Comparison of ENCODE assay signal across 11 mouse cellular contexts in genomic region chr10:120384797-120385600, GRCm38 (mm10).
DNase-seq lines count a peak whose midpoint lies in the region; ATAC-seq and TF ChIP-seq lines count a peak whose summit lies in the region.
"Had no signal": no experiment of that assay in that cellular context is flagged by ENCODE, and none has a peak within 500 bp of the region (broad histone marks: within the 10 kb centered on the region; RNA-seq: fewer than 3 reads in every experiment).

No protein-coding gene starts in this region.

- no peak overlapping the region for H3K27ac ChIP-seq in midbrain, embryonic 13.5 days
- no peak overlapping the region for H3K27ac ChIP-seq in midbrain, embryonic 14.5 days (replicated peaks; ENCODE audit: low read depth, low read length)
- H3K27ac ChIP-seq in limb, embryonic 10.5 days: peak overlapping the region; percentile 11; the same call in 1 of the 2 replicates
- 0 out of 2 replicates have a peak overlapping the region, but pooled peaks have one; percentile 25 for H3K27ac ChIP-seq in stomach, postnatal 0 days (replicated peaks)

- TF ChIP-seq CTCF in stomach, postnatal 0 days (IDR thresholded peaks at IDR 0.05; ENCODE audit: low read depth): no peak

- 63% methylated on average over 10 of the region's 10 CpGs for WGBS in midbrain, embryonic 13.5 days
- WGBS in midbrain, embryonic 14.5 days: 61% methylated on average over 10 of the region's 10 CpGs
- 74% methylated on average over 10 of the region's 10 CpGs for WGBS in limb, embryonic 10.5 days
- 49% methylated on average over 10 of the region's 10 CpGs for WGBS in stomach, postnatal 0 days

- TF ChIP-seq EP300 in stomach, postnatal 0 days (optimal IDR thresholded peaks at IDR 0.05): no peak

- DNase-seq in midbrain, embryonic 14.5 days: no peak
- DNase-seq in heart, postnatal 14 days: peak; percentile 9 to 17
- no peak for DNase-seq in limb, embryonic 10.5 days (ENCODE audit: low spot score)
- DNase-seq in stomach, postnatal 0 days (ENCODE audit: low spot score): no peak
- DNase-seq in ovary, postnatal 14 days (ENCODE audit: low spot score): no peak
- DNase-seq in layer of hippocampus, adult 11-12 months (ENCODE audit: low spot score): no peak
- DNase-seq in cerebellum, adult 11 months: no peak
- DNase-seq: gastrocnemius, postnatal 36 days had no signal

- H3K4me1 ChIP-seq in midbrain, embryonic 13.5 days (replicated peaks): peaks cover 19% of the 10 kb centered on the region
- 0 out of 2 replicates have a peak, but pooled peaks cover 7% of the 10 kb centered on the region for H3K4me1 ChIP-seq in midbrain, embryonic 14.5 days (ENCODE audit: control insufficient read depth, insufficient read depth, low read length)
- peaks cover 68% of the 10 kb centered on the region for H3K4me1 ChIP-seq in limb, embryonic 10.5 days
- no peaks in the 10 kb centered on the region for H3K4me1 ChIP-seq in stomach, postnatal 0 days (replicated peaks; ENCODE audit: control insufficient read depth, insufficient read depth)

- H3K4me2 ChIP-seq in midbrain, embryonic 13.5 days (replicated peaks): no peak overlapping the region
- H3K4me2 ChIP-seq in midbrain, embryonic 14.5 days (ENCODE audit: low read length): no peak overlapping the region
- H3K4me2 ChIP-seq in stomach, postnatal 0 days (replicated peaks; ENCODE audit: low read depth): no peak overlapping the region
- H3K4me2 ChIP-seq: midbrain, embryonic 11.5 days had no signal

- no peaks in the 10 kb centered on the region for H3K27me3 ChIP-seq in midbrain, embryonic 13.5 days
- no peaks in the 10 kb centered on the region; the same call in 1 of the 2 replicates for H3K27me3 ChIP-seq in midbrain, embryonic 14.5 days (ENCODE audit: control insufficient read depth, insufficient read depth, low read length)
- no peaks in the 10 kb centered on the region for H3K27me3 ChIP-seq in limb, embryonic 10.5 days (ENCODE audit: low read depth, poor library complexity, severe bottlenecking)
- H3K27me3 ChIP-seq in stomach, postnatal 0 days (ENCODE audit: control insufficient read depth, insufficient read depth, low read length): no peaks in the 10 kb centered on the region

- H3K9ac ChIP-seq in midbrain, embryonic 13.5 days (replicated peaks): no peak overlapping the region
- no peak overlapping the region for H3K9ac ChIP-seq in midbrain, embryonic 14.5 days (replicated peaks; ENCODE audit: low read length)
- H3K9ac ChIP-seq in stomach, postnatal 0 days (ENCODE audit: low read length): no peak overlapping the region

- ATAC-seq in midbrain, embryonic 13.5 days: 0 out of 2 replicates have a peak, but pooled peaks have one; percentile 14
- ATAC-seq in midbrain, embryonic 14.5 days (ENCODE audit: low FRiP score, low TSS enrichment): no peak
- peak; percentile 72 for ATAC-seq in stomach, postnatal 0 days (ENCODE audit: low FRiP score, low TSS enrichment)

- H3K4me3 ChIP-seq in midbrain, embryonic 13.5 days (replicated peaks): no peak overlapping the region
- no peak overlapping the region for H3K4me3 ChIP-seq in midbrain, embryonic 14.5 days (replicated peaks; ENCODE audit: low read depth, low read length)
- H3K4me3 ChIP-seq in limb, embryonic 10.5 days: no peak overlapping the region
- H3K4me3 ChIP-seq in stomach, postnatal 0 days (ENCODE audit: low read depth, low read length): no peak overlapping the region

- H3K36me3 ChIP-seq in midbrain, embryonic 13.5 days: no peaks in the 10 kb centered on the region
- H3K36me3 ChIP-seq in midbrain, embryonic 14.5 days (ENCODE audit: control insufficient read depth, insufficient read depth, low read length): no peaks in the 10 kb centered on the region
- peaks cover 71% of the 10 kb centered on the region for H3K36me3 ChIP-seq in limb, embryonic 10.5 days
- no peaks in the 10 kb centered on the region for H3K36me3 ChIP-seq in stomach, postnatal 0 days (ENCODE audit: control insufficient read depth, insufficient read depth, low read length)
- H3K36me3 ChIP-seq: G1E had no signal

- H3K9me3 ChIP-seq in midbrain, embryonic 13.5 days: no peaks in the 10 kb centered on the region
- no peaks in the 10 kb centered on the region for H3K9me3 ChIP-seq in midbrain, embryonic 14.5 days (ENCODE audit: control insufficient read depth, low read length)
- H3K9me3 ChIP-seq in limb, embryonic 10.5 days (replicated peaks): no peaks in the 10 kb centered on the region
- H3K9me3 ChIP-seq in stomach, postnatal 0 days (ENCODE audit: control insufficient read depth, low read length): no peaks in the 10 kb centered on the region

- intact Hi-C loops in heart, postnatal 14 days (cut with DNase I): no loop called here

Comparison
In these comparisons a context has a peak if more than half of its experiments do, and no peak if none do; other contexts are left out.
1. H3K27ac ChIP-seq: peak in limb, embryonic 10.5 days (single experiment) and stomach, postnatal 0 days (single experiment); none in midbrain, embryonic 13.5 days (single experiment) and midbrain, embryonic 14.5 days (single experiment).
2. DNase-seq: peak in heart, postnatal 14 days (2 of 2); none in midbrain, embryonic 14.5 days (single experiment), limb, embryonic 10.5 days (single experiment), stomach, postnatal 0 days (single experiment), ovary, postnatal 14 days (single experiment), layer of hippocampus, adult 11-12 months (single experiment) and cerebellum, adult 11 months (single experiment).